Comparison of ENCODE assay signal across 8 mouse cellular contexts in genomic region chr2:25500576-25501405, GRCm38 (mm10). TPM values are rescaled to one million over a fixed set of nuclear protein-coding genes. Genes with fewer than 3 reads are reported as not detected.
DNase-seq lines count a peak whose midpoint lies in the region; ATAC-seq and TF ChIP-seq lines count a peak whose summit lies in the region.

Gene Fbxw5 (plus strand): TSS chr2:25500750.

- H3K4me3 ChIP-seq in forebrain, embryonic 10.5 days: peak within 1 kb of the TSS; percentile 94
- peak within 1 kb of the TSS; percentile 64 for H3K4me3 ChIP-seq in heart, embryonic 15.5 days
- H3K4me3 ChIP-seq in liver, embryonic 14.5 days (ENCODE audit: insufficient read depth in 1 of 2, low read depth in 2 of 2, low read length in 2 of 2): peak within 1 kb of the TSS; percentile 90 to 94
- H3K4me3 ChIP-seq in neural tube, embryonic 11.5 days (ENCODE audit: low read depth, low read length): peak within 1 kb of the TSS; percentile 67
- H3K4me3 ChIP-seq in stomach, postnatal 0 days (ENCODE audit: low read depth, low read length): peak within 1 kb of the TSS; percentile 84

- DNase-seq in c-Kit-negative CD71-positive TER-119-positive erythroid progenitor cells, embryonic 14.5 days (ENCODE audit: low read depth, low spot score): peak; percentile 74
- peak; percentile 95 for DNase-seq in forebrain, embryonic 10.5 days (ENCODE audit: extremely low spot score, low spot score)
- DNase-seq in kidney, postnatal 25 days: peak; percentile 94 to 96
- peak; percentile 85 to 87 (median 87) for DNase-seq in liver, embryonic 14.5 days (ENCODE audit: low read depth in 3 of 3, low spot score in 3 of 3)
- peak; percentile 93 for DNase-seq in neural tube, embryonic 11.5 days (ENCODE audit: low spot score)
- peak; percentile 97 for DNase-seq in stomach, postnatal 0 days (ENCODE audit: low spot score)

- H3K4me2 ChIP-seq in heart, embryonic 15.5 days: peak within 1 kb of the TSS; percentile 91
- peak within 1 kb of the TSS; percentile 97 for H3K4me2 ChIP-seq in liver, embryonic 14.5 days (ENCODE audit: low read depth)
- peak within 1 kb of the TSS; percentile 84 for H3K4me2 ChIP-seq in neural tube, embryonic 11.5 days (ENCODE audit: low read depth)
- H3K4me2 ChIP-seq in stomach, postnatal 0 days (replicated peaks; ENCODE audit: low read depth): peak within 1 kb of the TSS; percentile 89

- H3K9me3 ChIP-seq in forebrain, embryonic 10.5 days: no peaks in the 10 kb centered on the region
- H3K9me3 ChIP-seq in heart, embryonic 15.5 days (replicated peaks): no peaks in the 10 kb centered on the region
- H3K9me3 ChIP-seq in liver, embryonic 14.5 days (ENCODE audit: control insufficient read depth, low read length): no peaks in the 10 kb centered on the region
- no peaks in the 10 kb centered on the region for H3K9me3 ChIP-seq in neural tube, embryonic 11.5 days (ENCODE audit: control insufficient read depth, low read length)
- H3K9me3 ChIP-seq in stomach, postnatal 0 days (ENCODE audit: control insufficient read depth, low read length): no peaks in the 10 kb centered on the region

- peaks cover 35% of the 10 kb centered on the region for H3K4me1 ChIP-seq in forebrain, embryonic 10.5 days
- peaks cover 20% of the 10 kb centered on the region for H3K4me1 ChIP-seq in heart, embryonic 15.5 days (replicated peaks)
- peaks cover 25 to 37% of the 10 kb centered on the region in 2 experiments for H3K4me1 ChIP-seq in liver, embryonic 14.5 days (replicated peaks; ENCODE audit: control insufficient read depth in 2 of 2, insufficient read depth in 2 of 2, low read length in 1 of 2)
- H3K4me1 ChIP-seq in neural tube, embryonic 11.5 days (ENCODE audit: control insufficient read depth, insufficient read depth, low read length): peaks cover 8% of the 10 kb centered on the region; the same call in 1 of the 2 replicates
- H3K4me1 ChIP-seq in stomach, postnatal 0 days (replicated peaks; ENCODE audit: control insufficient read depth, insufficient read depth): 0 out of 2 replicates have a peak, but pooled peaks cover 10% of the 10 kb centered on the region

- 1% methylated on average over 44 of the region's 44 CpGs for WGBS in forebrain, embryonic 10.5 days
- WGBS in heart, embryonic 15.5 days: under 1% methylated on average over 41 of the region's 44 CpGs
- WGBS in liver, embryonic 14.5 days (ENCODE audit: insufficient replicate concordance): under 1% methylated on average over 42 of the region's 44 CpGs
- WGBS in neural tube, embryonic 11.5 days: under 1% methylated on average over 39 of the region's 44 CpGs
- WGBS in stomach, postnatal 0 days: 0% methylated on average over 41 of the region's 44 CpGs

- H3K27ac ChIP-seq in forebrain, embryonic 10.5 days: peak within 1 kb of the TSS; percentile 94
- peak within 1 kb of the TSS; percentile 53 for H3K27ac ChIP-seq in heart, embryonic 15.5 days
- peak within 1 kb of the TSS; percentile 80 for H3K27ac ChIP-seq in liver, embryonic 14.5 days
- no peak within 1 kb of the TSS for H3K27ac ChIP-seq in neural tube, embryonic 11.5 days (ENCODE audit: low read depth, low read length)
- H3K27ac ChIP-seq in stomach, postnatal 0 days (replicated peaks): peak within 1 kb of the TSS; percentile 86

- peak; percentile 92 for ATAC-seq in CD4-positive, CD25-positive, alpha-beta regulatory T cell, adult 4 months
- ATAC-seq in heart, embryonic 15.5 days (replicated peaks; ENCODE audit: insufficient number of reproducible peaks, insufficient read depth, low FRiP score, low read depth): peak; percentile 86
- ATAC-seq in liver, embryonic 14.5 days (ENCODE audit: insufficient read depth): peak; percentile 80
- peak; percentile 81 for ATAC-seq in neural tube, embryonic 11.5 days (ENCODE audit: insufficient read depth, low FRiP score, low TSS enrichment)
- ATAC-seq in stomach, postnatal 0 days (ENCODE audit: low FRiP score, low TSS enrichment): peak; percentile 84

- no peak for TF ChIP-seq CTCF in liver, embryonic 14.5 days (IDR thresholded peaks at IDR 0.05; ENCODE audit: low read depth)
- TF ChIP-seq CTCF in stomach, postnatal 0 days (IDR thresholded peaks at IDR 0.05; ENCODE audit: low read depth): no peak

- H3K27me3 ChIP-seq in forebrain, embryonic 10.5 days (ENCODE audit: poor library complexity, severe bottlenecking): no peaks in the 10 kb centered on the region
- no peaks in the 10 kb centered on the region for H3K27me3 ChIP-seq in heart, embryonic 15.5 days
- no peaks in the 10 kb centered on the region for H3K27me3 ChIP-seq in liver, embryonic 14.5 days (ENCODE audit: control insufficient read depth, insufficient read depth, low read length)
- no peaks in the 10 kb centered on the region for H3K27me3 ChIP-seq in neural tube, embryonic 11.5 days (ENCODE audit: control insufficient read depth, insufficient read depth, low read length)
- H3K27me3 ChIP-seq in stomach, postnatal 0 days (ENCODE audit: control insufficient read depth, insufficient read depth, low read length): no peaks in the 10 kb centered on the region

- H3K36me3 ChIP-seq in forebrain, embryonic 10.5 days (replicated peaks): peaks cover 32% of the 10 kb centered on the region
- peaks cover 21% of the 10 kb centered on the region for H3K36me3 ChIP-seq in heart, embryonic 15.5 days
- peaks cover 3% of the 10 kb centered on the region; the same call in 1 of the 2 replicates for H3K36me3 ChIP-seq in liver, embryonic 14.5 days (replicated peaks; ENCODE audit: control insufficient read depth, insufficient read depth, low read depth)
- H3K36me3 ChIP-seq in neural tube, embryonic 11.5 days (ENCODE audit: control insufficient read depth, insufficient read depth, low read length): peaks cover 9% of the 10 kb centered on the region
- peaks cover 7% of the 10 kb centered on the region; the same call in 1 of the 2 replicates for H3K36me3 ChIP-seq in stomach, postnatal 0 days (ENCODE audit: control insufficient read depth, insufficient read depth, low read length)

- peak within 1 kb of the TSS; percentile 91 for H3K9ac ChIP-seq in heart, embryonic 15.5 days
- H3K9ac ChIP-seq in liver, embryonic 14.5 days (replicated peaks): peak within 1 kb of the TSS; percentile 95
- H3K9ac ChIP-seq in neural tube, embryonic 11.5 days (ENCODE audit: low read length): peak within 1 kb of the TSS; percentile 78
- peak within 1 kb of the TSS; percentile 97 for H3K9ac ChIP-seq in stomach, postnatal 0 days (ENCODE audit: low read length)

- no peak for TF ChIP-seq EP300 in liver, embryonic 14.5 days (IDR thresholded peaks at IDR 0.05; ENCODE audit: low read depth)
- no peak for TF ChIP-seq EP300 in stomach, postnatal 0 days (optimal IDR thresholded peaks at IDR 0.05)

RNA-seq across cellular contexts. Expression of gene Fbxw5, which starts in this region (rescaled TPM):
- 100 to 1,000 TPM in 1 of 2 experiments, 10 to 100 TPM in 1; 60.7 to 143 TPM for polyA plus RNA-seq in CD4-positive, CD25-positive, alpha-beta regulatory T cell, adult 4 months (2017; shearing (Covaris generic))
- polyA plus RNA-seq in forebrain, embryonic 10.5 days (2016; fragmentation: Nextera tagmentation; extraction: Ambion mirVana): 90.7 and 93.9 TPM in 2 replicates
- polyA plus RNA-seq in heart, embryonic 15.5 days (2015; fragmentation: Nextera tagmentation; extraction: Ambion mirVana): 72.6 and 94.1 TPM in 2 replicates
- polyA plus RNA-seq in liver, embryonic 14.5 days (2012; rRNA removed): 6.2 and 8.1 TPM in 2 replicates
- polyA plus RNA-seq in liver, embryonic 14.5 days (2014; fragmentation: Nextera tagmentation; extraction: Ambion mirVana): 18.3 and 20.4 TPM in 2 replicates
- polyA plus RNA-seq in neural tube, embryonic 11.5 days (2014; fragmentation: Nextera tagmentation; extraction: Ambion mirVana): 82.4 and 88.3 TPM in 2 replicates
- polyA plus RNA-seq in stomach, postnatal 0 days (2015; fragmentation: Nextera tagmentation; extraction: Ambion mirVana): 39.3 and 47.5 TPM in 2 replicates
